Mouse (Mus musculus) left cerebral cortex, postnatal 25 days (tissue): ENCODE results near the gene Fat2. TPM values are rescaled to one million over a fixed set of nuclear protein-coding genes. Genes with fewer than 3 reads are reported as not detected.

Source experiments
- DNase-seq, 2 experiments: peaks; one replicate each; pipeline ENCODE4 v3.0.0; 2022; ENCODE audit warnings: low spot score in 2 of 2, mixed read lengths in 1 of 2
- intact Hi-C: fragments of 180-260 bp; cut with DNase I; formaldehyde crosslinking; loops from one replicate; pipeline ENCODE4 v1.15.1; 2025
- total RNA-seq, 2 experiments: library from RNA; stranded (reverse); gene quantifications; 2 replicates each; pipeline ENCODE4 v1.2.3; 2021

Fat2 gene
- total RNA-seq, 2 experiments from 2014 or later = 0.28 to 0.32 TPM

- no peak for DNase-seq
- intact Hi-C loops = no loop called here
These were observed 1.8 kb downstream of the Fat2 start for GRCm38 (mm10) chr11:55334545-55334944.

DNA sequence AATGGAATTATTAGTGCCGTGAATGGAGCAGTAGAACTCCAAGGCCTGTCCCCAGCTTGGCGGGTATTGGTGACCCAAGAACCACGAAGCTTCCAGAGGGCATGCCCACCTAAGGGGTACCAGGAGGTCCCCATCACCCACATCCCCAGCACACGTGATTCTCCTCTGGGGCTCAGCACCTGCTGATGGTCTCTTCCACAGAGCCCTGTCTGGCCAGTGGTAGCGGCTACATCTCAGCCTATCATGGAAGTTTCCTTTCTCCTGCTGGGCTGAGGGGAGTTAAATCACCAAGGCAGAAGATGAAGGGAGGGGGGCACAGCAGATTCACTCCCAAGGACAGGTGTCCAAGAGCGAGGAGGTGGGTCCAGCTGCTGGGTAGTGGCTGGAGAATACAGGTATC is 2.3 kb downstream of the Fat2 start:
- no peak for DNase-seq
- intact Hi-C loops = no loop called here

DNA sequence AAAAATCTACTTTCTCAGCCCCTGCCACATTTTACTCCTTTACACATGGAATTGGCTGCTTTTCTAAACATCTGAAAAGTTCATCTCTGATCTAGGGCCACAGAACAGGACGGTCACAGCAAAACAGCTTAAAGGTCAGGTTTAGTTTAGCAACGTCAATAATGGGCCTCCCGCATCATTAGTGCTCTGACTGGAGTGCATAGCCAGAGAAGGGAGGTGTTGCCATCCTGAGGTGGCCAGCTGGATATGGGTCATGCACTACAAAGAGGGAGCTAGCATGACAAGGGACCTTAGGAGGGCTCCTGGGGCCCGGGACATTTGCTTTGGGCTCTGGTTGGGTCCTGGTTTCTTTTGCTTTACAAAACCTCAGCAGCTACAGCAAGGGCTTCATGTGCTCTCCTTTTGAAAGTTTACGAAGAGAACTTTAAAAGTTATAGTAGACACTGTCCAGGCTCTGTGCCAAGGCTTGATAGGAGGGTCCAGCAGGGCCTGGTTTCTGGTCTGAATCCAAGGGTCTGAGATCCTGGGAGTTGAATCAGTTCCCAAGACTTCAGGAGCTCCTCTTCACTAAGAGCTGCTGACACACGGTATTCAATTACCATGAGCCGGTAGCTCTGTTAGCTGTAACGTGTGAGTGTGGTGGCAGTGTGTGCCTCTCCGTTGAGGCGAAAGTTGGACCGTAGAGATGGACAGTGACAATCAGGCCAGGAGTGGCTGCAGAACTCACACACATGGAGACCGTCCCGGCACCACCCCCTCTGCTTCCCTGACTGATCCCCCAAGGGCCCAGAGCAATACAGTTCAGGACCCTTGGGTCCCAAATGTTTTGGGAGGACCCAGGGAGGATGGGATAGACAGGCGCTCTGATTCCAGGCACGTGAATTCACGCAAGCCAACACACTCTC is 6.2 kb downstream of the Fat2 start:
- intact Hi-C loops = no loop called here
- no peak for DNase-seq

DNA sequence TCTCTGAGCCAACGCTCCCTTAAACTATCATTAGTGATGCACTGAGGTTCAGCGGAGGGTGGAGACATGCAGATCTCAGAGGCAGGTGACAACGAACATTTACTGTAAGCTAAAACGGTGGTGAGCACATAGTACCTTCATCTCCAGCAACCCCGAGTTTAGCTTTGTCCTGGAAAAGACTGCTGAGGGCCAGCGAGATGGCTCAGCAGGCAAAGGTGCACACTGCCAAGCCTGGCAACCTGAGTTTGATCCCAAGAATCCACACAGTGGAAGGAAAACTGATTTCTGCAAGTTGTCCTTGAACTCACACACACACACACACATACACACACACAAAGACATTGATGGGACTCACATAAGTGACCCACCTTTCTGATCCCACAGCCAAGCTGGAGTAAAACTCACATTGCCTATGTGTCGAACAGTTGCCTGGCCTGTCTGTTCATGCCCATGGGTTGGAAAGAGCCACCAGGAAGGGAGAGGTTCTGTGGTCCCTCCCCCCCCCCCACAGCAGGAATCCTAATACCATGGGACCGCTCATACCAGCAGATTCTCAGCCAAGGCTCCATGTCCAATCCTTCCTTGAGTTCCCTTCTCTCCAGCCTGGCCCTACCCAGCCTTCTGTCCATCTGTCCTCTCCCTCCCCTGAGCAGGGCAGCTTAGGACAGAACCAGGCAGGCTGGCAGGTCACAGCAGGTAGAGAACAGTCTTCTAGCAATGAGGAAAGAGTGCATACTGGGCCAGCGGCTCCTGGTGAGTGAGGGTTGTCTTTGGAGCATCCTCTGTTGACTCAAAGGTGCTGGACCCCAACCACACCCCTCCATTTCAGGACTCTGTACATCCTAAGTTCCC is 8.6 kb downstream of the Fat2 start:
- no peak for DNase-seq
- intact Hi-C loops = no loop called here

DNA sequence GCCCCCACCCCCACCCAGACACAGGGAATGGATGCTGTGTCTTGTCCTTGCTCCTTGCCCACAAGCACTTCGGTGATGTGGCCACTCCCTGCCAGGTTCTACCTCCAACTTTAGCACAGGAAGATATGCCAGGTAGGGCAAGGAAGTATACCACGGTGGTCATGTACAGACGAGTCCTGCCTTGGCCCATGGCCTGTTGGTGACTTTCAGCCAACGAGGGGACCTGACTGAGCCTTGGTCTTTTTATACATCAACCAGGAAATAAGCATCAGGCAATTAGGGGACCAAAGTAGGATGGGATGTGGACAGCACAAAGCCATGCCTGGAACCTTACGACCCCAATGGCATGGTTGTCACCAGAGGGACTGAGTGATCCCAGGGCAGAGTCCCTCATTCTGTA is 9.3 kb downstream of the Fat2 start:
- DNase-seq = no peak
- intact Hi-C loops = no loop called here

GRCm38 (mm10) chr11:55326211-55326610 is 10.2 kb downstream of the Fat2 start:
- intact Hi-C loops = no loop called here
- no peak for DNase-seq

DNA sequence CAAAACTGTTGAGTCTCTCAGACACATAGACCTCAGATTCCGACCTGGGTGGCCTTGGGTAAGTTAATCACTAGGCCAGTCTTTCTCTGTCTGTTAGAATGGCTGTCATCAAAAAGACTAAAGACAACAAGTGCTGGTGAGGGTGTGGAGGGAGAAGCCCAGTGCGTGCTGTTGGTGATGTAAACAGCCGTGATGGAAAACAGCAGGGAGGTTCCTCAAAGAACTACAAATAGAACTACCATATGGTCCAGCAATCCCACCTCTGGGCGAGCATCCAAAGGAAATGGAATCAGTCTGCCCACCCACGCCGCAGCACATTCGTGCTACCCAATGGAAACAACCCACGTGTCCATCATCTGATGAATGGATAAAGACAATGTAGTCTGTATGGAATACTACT is 12.5 kb downstream of the Fat2 start:
- intact Hi-C loops = no loop called here
- DNase-seq = peak; percentile 67 to 87

DNA sequence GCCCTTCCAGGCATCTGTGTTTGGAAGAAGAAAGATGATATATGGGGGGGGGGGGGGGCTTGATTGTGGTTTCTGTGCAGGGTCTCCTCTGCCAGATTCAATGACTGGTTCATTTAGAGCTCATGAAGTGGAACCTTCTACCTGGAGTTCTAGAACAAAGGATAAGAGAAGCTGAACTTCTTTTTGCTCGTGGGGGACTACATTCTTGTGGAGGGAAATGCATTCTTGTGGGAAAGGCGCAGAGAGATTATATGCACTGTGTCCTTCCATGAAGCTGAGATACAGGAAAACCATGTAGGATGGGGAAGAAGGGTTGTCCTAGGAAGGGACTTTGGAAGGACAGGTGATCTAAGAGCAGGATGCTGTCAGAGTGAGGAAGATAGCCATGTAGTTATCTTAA is 15.4 kb downstream of the Fat2 start:
- no peak for DNase-seq
- intact Hi-C loops = no loop called here

GRCm38 (mm10) chr11:55315966-55316365 is 20.4 kb downstream of the Fat2 start:
- no peak for DNase-seq
- intact Hi-C loops = no loop called here

DNA sequence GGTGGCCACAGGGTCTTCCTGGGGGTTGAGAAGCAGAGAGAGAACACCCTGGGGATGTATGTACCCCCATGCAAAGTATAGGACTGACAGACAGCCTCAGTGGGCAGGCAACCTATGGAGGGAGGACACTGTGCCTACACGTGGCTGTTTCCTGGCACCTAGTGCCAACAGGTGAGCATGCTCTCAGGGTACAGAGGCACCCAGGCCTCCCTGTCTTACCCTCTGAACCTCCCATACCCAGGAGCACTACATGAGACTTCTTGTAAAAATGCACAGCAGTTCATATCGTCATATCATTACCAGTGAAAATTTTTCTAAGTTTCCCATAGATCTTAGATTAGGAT is 21.7 kb downstream of the Fat2 start:
- no peak for DNase-seq
- intact Hi-C loops = no loop called here

- intact Hi-C loops = no loop called here
- DNase-seq = no peak
These were observed 22.3 kb downstream of the Fat2 start for GRCm38 (mm10) chr11:55313768-55314703.

DNA sequence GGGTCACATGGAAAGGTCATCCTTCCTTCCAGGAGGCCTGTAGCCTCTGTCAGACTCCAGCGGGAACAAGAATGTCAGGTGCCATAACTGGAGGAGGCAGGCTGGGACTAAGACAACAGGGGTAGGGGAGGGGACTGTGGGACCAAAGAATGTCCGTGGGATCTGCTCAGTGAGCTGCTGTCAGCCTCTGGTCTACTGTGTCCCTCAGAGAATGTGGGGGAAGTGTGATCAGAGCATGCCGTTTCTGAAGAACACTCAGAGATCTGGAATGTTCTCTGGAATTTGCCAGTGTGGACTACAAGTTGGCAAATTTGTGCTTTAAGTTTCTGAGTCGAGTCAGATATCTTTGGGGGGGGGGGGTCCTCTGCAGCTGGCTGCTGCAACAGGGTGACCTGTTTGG is 34.0 kb downstream of the Fat2 start:
- DNase-seq = no peak
- intact Hi-C loops = no loop called here

- intact Hi-C loops = no loop called here
- no peak for DNase-seq
These were observed 43.2 kb downstream of the Fat2 start for GRCm38 (mm10) chr11:55293179-55293578.

DNA sequence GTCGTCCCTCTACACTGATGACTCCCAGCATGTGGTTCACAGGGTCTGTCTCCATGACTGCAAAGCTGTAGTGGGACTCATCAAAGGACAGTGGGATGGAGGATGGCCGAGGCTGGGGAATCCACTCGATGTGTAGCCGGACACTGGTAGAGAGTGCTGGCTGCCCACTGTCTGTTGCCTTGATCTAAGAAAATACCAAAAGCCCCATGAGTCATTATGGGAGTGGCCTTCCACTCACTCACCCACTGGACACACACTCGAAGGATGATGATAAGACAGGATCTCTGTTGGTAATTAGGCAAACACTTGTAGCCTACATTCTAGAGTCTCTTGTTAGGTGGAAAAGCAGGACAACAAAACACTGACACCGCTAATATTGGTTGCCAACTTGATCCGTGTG is 44.5 kb downstream of the Fat2 start:
- intact Hi-C loops = no loop called here
- no peak for DNase-seq

GRCm38 (mm10) chr11:55289851-55290391 is 46.4 kb downstream of the Fat2 start:
- DNase-seq = peak in 1 of 2 experiments; percentile 44
- intact Hi-C loops = no loop called here

- intact Hi-C loops = no loop called here
- peak; percentile 2 to 30 for DNase-seq
These were observed 61.6 kb downstream of the Fat2 start for GRCm38 (mm10) chr11:55274756-55275155.

DNA sequence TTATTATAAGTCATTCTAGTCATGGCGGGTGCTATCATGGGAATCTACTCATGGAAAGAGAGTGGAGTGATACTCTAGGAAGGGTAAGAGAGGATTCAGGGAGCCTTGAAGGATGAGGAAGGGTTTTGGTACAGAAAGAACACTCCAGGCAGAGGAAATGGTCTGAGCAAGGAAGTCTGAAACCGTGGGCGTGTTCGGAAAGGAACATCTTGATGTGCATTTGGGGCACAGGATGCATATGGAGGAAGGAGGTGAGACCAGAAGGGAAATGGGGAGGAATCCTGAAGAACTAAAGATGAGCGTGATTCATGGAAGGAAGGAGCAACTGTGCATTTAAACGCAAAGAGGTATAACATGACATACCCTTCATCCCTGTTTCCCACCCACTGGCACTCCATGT is 67.8 kb downstream of the Fat2 start:
- DNase-seq = peak in 1 of 2 experiments; percentile 54
- intact Hi-C loops = loop anchor here (5.0 kb wide), 1 partner anchor 109 kb away; no protein-coding TSS in a partner anchor

DNA sequence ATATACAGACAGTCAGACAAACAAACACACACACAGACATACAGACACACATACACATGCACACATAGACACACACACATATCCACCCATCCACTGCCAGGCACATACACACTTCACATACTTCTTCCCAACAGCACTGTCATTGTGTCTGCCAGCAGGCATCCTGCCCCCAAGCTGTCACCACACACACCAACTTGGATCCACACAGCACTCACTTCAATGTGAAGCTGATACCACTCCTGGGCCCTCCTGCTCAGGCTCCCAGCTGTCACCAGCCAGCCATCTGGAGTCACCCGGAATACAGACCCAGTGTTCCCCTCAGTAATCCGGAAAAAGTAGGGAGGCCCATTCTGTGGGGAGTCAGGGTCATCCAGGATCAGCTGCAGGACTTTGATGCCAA is 70.7 kb downstream of the Fat2 start:
- DNase-seq = peak in 1 of 2 experiments; percentile 16
- intact Hi-C loops = loop anchor here (5.0 kb wide), 1 partner anchor 112 kb away; no protein-coding TSS in a partner anchor

DNA sequence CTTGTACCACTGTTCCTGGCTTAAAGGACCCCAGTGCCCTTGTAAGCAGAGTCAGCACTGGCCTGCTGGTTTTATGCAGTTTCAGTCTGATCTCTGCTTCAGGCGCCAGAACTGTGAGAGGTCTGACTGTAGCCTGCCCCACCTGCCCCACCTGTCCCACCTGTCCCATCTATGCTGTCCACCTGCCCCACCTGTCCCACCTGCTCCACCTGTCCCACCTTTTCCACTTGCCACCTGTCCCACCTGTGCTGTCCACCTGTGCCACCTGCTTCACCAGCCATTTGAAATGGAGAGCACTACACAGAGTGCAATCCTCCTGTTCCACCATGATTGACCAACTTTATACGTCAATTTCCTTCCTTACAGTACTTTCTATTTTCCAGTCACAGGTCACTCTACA is 72.0 kb downstream of the Fat2 start:
- intact Hi-C loops = no loop called here
- DNase-seq = no peak
